Mouse (Mus musculus) thymus, adult 18-20 months (tissue): ENCODE data around the gene Btg3.

Experiments
- DNase-seq, 2 experiments: peaks; one replicate each; pipeline ENCODE4 v3.0.0; 2022; ENCODE audit warnings: mixed read lengths in 2 of 2

Gene Btg3

GRCm38 (mm10) chr16:78343792-78344191 lies 33.2 kb downstream of the Btg3 start:
- DNase-seq, result no peak

- DNase-seq, result no peak
Measured at GRCm38 (mm10) chr16:78342767-78343166, 34.2 kb downstream of the Btg3 start.

GRCm38 (mm10) chr16:78341356-78341755 lies 35.6 kb downstream of the Btg3 start:
- no peak for DNase-seq

- DNase-seq, result no peak
Measured at GRCm38 (mm10) chr16:78337226-78337625, 39.8 kb downstream of the Btg3 start.

GRCm38 (mm10) chr16:78327999-78328398 lies 49.0 kb downstream of the Btg3 start:
- DNase-seq, result no peak

- no peak for DNase-seq
Measured at GRCm38 (mm10) chr16:78327562-78327961, 49.4 kb downstream of the Btg3 start.

- DNase-seq, result no peak
Measured at GRCm38 (mm10) chr16:78325972-78326848, 50.8 kb downstream of the Btg3 start.

- DNase-seq, result no peak
Measured at GRCm38 (mm10) chr16:78322140-78322539, 54.9 kb downstream of the Btg3 start.

GRCm38 (mm10) chr16:78321559-78321958 lies 55.4 kb downstream of the Btg3 start:
- no peak for DNase-seq

- DNase-seq, result no peak
Measured at GRCm38 (mm10) chr16:78319711-78320110, 57.3 kb downstream of the Btg3 start.

GRCm38 (mm10) chr16:78317960-78318359 lies 59.0 kb downstream of the Btg3 start:
- no peak for DNase-seq

- no peak for DNase-seq
Measured at GRCm38 (mm10) chr16:78316849-78317248, 60.1 kb downstream of the Btg3 start.

- no peak for DNase-seq
Measured at GRCm38 (mm10) chr16:78314026-78314425, 63.0 kb downstream of the Btg3 start.

- no peak for DNase-seq
Measured at GRCm38 (mm10) chr16:78313135-78313887, 63.7 kb downstream of the Btg3 start.

- no peak for DNase-seq
Measured at GRCm38 (mm10) chr16:78309258-78309657, 67.7 kb downstream of the Btg3 start.

GRCm38 (mm10) chr16:78307476-78308192 lies 69.4 kb downstream of the Btg3 start:
- DNase-seq, result no peak

GRCm38 (mm10) chr16:78306606-78307005 lies 70.4 kb downstream of the Btg3 start:
- DNase-seq, result no peak

- no peak for DNase-seq
Measured at GRCm38 (mm10) chr16:78305606-78306100, 71.3 kb downstream of the Btg3 start.

GRCm38 (mm10) chr16:78302678-78303050 lies 74.3 kb downstream of the Btg3 start:
- no peak for DNase-seq

GRCm38 (mm10) chr16:78301831-78302677 lies 74.9 kb downstream of the Btg3 start:
- no peak for DNase-seq

- DNase-seq, result peak; percentile 60 to 64
Measured at GRCm38 (mm10) chr16:78301183-78301830, 75.7 kb downstream of the Btg3 start, which contains the start of gene Cxadr. Gene Cxadr, plus strand, starts transcription at chr16:78301489.

- DNase-seq, result no peak
Measured at GRCm38 (mm10) chr16:78296114-78296513, 80.9 kb downstream of the Btg3 start.
